Mouse (Mus musculus) c-Kit-positive CD71-negative TER-119-negative erythroid progenitor cells, embryonic 14.5 days (primary cell): ENCODE results near the gene Retreg3.

Source experiments
- DNase-seq: peaks from one replicate; pipeline ENCODE4 v3.0.0-alpha.2; 2013; ENCODE audit warnings: low read depth

Retreg3 gene

DNA sequence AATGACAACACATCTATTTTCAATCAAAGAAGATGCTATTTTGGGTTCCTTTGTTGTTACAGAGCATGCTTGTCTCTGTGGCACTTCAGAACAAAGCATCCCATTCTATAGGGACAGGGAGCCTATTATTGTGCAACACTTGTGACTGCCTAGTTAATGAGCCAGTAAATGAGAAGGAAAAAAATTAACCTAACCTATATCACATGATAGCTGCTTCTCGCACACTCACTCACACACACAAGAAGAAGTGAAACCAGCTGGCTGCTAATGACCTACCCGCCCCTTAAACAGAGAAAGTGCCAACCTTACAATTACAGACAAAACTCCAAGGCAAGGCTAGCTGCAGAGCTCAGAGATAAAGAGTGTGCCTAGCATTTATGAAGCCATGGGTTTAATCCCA, 4.1 kb downstream of the Retreg3 start:
- DNase-seq: no peak

DNA sequence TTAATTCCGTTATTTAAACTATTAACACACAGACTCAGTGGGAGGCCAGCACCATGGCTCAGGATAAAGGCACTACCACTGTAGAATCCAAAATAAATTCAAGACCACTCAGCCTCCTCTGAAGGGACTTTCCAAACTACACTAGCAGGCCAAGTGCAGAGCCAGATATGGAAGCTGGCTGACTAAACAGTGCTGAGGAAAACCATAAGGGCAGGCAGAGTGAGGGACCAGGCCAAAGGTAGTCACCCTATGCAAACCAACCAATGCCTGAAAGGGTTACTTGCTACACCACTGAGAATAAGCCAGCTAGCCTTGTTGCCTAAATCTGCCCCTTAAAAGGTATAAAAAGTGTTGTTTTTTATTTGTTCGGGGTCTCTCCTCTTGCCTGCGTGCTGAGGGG, 7.5 kb downstream of the Retreg3 start:
- DNase-seq: no peak

DNA sequence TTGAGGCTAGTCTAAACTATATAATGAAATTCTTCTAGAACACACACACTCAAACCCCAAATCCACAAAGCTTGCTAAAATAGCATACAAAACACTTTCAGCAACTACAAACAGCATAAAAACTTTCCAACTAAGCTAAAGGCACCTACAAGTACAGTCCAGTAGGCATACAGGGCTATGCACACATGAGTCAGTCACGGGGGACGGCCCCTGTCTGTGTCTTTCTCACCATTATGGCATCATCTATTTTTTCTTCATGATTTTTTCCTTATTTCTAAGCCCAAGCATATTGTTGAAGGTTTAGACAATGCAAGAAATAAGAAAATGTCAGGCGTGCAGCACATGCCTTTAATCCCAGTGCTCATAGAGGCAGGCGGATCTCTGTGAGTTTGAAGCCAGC, 8.5 kb downstream of the Retreg3 start:
- no peak for DNase-seq

DNA sequence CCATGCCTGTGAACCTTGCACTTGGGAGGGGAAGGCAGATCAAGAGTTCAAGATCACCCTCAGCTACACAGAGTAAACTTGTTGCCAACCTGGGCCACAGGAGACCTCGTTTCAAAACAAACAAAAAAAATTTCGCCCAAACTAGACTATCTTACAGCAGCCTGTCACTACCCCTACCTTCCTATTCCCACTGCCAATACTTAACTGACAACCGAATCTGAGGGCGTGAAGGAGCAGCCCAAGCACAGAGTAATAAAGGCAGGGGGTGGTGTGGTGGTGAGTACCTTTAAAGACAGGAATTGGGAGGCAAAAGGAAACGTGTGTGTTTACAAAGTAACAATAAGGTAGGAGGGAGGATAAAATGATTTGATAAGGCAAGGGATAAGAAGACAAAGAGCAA, 9.0 kb downstream of the Retreg3 start:
- no peak for DNase-seq

DNA sequence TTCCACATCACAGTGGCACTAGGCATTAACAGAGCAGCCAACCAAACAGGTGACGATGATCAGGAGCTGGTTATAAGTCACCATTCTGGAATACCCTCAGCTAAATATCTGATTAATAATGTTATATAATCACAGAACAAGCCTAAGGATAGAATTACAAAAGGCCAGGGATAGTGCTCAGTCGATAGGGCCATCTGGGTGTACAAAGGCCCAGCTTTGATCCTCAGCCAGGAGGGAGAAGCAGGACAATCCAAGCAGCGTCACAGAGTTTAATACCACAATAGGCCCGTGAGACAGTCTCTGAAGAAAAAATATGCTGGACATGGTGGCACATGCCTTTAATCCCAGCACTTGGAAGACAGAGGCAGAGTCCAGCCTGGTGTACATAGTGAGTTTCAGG, 10.3 kb downstream of the Retreg3 start:
- no peak for DNase-seq

DNA sequence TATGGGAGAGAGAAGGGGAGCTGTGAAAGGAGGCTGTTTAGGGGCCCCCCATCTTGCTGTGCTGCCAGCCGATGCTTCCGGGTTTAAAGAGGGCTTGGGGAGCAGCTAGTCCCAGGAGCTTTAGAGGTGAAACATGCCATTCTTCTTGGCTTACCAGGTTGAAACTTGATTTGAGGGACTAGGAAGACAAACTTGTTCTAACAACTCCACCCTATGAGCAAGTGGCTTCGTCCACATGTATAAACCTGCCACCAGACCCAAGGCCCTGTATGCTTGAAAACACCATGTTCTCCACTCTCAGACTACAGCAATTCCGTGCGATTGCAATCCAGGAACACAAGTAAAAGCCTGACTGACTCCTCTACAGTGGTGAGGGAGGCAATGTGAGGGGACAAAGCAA, 16.7 kb downstream of the Retreg3 start:
- DNase-seq: no peak

DNA sequence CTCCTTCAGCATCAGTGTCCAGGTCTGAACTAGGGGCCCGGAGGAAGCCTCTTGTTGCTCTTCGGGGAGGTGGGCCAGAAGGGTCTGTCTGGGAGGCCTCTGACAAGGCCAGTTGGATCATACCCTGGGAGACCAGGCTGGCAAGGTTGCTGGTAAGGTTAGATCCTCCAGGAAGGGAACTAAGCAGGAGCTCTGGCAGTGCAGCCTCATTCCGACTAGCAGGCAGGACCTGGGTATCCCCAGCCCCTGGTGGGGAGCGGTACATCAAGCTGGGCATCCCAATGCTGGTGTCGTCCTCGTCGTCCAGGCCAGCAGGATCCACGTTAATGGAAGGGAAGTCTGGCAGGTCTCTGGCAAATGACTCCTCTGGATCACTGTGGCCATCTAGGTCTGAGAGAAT, 21.5 kb downstream of the Retreg3 start:
- no peak for DNase-seq

DNA sequence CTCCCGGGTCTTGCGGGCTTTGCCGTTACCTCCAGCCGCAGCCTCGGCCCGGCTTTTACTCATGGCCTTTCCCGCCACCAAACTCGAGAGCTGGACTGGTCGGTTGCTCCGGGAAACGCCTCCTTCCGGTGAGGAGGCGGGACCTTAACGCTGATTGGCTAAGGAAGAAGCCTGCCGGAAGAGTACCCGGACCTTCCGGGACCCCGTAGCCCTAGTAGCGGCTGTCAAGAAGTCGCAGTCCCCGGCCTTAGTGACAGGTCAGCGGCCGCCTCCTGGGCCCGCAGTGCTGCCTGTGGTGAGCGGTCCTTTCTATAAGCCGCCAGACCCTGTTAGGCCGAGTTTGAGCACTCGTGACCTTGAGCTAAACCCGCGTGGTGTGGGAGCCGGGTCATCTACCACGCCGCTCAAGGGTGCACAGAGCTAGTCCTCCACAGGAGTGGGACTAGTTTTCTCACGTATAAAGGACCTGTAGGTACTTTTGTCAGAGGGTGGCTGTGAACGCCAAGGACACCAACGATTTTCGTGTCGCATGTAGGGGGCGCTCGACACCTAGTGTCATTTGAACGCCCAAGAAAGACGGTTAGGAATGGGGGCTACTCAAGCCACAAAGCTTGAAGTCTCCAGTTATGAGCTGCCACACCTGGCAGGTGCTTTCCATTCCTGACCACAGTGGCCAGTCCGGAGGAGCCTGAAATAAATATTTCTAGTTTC, 24.2 kb downstream of the Retreg3 start, which contains the start of gene Psmc3ip:
TSS of gene Psmc3ip (minus strand) at position 123 of the 711 bp plus-strand sequence.
- peak; percentile 96 for DNase-seq

DNA sequence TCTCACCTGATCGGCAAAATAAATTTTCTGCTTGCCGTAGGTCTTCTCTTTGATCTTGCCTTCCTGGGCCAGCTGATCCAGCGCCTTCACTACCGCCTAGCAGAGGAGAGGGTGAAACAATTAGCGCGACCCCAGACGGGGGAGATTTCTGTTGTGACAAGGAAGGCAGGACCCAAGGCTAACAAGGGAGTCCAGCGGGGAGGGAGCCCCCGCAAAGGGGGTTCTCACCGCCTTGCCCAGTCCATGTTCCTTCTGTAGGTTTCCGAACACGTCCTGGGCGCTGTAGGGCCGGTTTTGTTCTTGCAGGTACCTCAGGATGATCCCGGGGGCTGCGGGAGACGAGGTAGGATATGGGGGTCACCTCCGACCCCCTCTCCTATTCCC, 24.8 kb downstream of the Retreg3 start:
- DNase-seq: no peak

DNA sequence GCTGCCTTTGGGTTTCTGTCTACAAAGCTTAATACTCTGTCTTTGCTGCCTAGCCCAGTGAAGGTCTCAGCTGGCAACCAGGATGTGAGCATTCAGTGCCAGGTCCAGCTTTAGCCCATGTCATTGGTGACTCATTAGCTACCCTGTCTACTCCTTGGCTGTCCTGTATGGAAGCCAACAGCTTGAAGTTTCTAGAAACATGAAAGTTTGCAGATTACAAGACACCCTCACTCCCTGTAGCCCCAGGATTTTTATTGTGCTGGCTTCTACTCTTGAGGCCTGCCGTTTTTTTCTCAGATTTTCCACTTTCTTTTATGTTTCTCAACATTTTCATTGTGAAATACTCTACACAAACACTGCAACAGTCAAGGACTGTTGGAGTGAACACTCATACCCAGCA, 29.8 kb downstream of the Retreg3 start:
- no peak for DNase-seq

DNA sequence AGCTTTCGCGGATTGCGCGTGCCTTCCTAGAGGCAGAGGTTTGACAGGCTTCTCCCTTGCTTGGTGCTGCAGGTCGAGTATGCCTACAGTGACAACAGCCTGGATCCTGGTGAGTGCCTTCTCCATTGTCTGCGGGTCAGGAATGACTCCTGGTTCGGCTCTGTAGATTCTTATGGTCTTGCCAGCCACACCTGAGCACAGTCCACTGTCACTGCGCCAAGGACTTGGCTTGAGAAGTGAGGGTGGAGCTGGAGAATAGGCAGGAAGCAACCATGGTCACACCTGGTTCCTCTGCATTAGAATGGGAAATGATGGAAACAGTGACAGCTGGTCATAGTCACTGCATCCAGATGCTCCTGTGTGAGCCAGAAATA, 32.0 kb downstream of the Retreg3 start:
- no peak for DNase-seq

DNA sequence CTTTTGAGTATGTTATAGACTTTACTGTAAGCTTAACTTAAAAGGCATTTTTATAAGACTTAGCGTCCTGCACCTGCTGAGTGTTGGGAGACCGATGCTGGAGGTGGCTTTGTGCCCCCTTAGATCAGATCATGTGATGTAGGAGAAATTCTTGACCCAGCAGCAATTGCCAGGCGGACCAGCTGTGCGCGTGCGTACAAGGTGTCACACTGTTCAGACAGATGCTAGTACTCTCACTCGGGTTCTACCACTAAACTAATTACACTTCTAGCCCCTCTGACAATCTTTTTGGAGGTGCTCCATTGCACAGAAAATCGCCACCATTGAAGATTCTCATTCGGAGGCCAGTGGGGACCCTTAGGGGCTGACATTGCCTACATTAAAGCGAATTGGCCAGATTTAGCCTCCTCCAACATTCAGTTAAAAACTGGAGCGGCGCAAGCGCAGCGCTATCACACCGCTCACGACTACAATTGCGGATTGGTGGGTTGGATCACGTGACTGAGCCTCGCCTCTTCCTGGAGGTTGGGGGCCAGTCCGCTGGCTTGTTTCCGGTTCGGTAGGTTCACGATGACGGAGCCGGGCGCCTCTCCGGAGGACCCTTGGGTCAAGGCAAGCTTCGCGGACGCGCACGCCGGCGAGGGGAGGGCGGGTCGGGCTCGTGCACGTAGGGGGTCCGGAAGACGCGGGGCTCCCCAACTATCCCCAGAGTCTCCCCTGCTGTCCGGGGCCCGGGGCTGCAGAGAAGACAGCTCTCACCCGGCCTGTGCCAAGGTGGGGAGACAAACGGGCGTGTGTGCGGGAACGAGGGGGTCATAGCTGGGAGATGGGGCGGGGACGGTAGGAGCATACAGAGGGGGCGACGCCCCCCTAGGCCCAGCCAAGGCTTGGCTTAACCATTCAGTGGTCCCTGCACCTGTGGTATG, 32.7 kb downstream of the Retreg3 start, which contains the start of gene Mlx:
TSS of gene Mlx (plus strand) at position 522 of the 926 bp plus-strand sequence.
- DNase-seq: peak; percentile 87

DNA sequence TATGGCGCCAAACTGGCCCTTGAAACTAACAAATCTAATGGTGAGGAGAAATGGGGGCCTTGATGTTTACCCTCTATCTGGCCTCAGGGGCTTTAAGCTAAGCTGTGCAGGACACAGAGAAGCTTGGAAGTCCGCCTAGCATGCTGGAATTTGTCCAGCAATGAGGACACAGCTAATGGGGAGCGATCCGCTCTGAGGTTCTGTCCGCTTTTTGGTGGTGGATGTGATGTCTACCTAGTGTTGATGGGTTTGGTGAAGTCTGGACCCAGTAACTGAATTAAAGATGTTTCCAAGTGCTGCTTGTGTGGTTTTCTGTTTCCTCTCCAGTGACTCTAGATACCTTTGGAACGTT, 33.4 kb downstream of the Retreg3 start:
- DNase-seq: no peak

DNA sequence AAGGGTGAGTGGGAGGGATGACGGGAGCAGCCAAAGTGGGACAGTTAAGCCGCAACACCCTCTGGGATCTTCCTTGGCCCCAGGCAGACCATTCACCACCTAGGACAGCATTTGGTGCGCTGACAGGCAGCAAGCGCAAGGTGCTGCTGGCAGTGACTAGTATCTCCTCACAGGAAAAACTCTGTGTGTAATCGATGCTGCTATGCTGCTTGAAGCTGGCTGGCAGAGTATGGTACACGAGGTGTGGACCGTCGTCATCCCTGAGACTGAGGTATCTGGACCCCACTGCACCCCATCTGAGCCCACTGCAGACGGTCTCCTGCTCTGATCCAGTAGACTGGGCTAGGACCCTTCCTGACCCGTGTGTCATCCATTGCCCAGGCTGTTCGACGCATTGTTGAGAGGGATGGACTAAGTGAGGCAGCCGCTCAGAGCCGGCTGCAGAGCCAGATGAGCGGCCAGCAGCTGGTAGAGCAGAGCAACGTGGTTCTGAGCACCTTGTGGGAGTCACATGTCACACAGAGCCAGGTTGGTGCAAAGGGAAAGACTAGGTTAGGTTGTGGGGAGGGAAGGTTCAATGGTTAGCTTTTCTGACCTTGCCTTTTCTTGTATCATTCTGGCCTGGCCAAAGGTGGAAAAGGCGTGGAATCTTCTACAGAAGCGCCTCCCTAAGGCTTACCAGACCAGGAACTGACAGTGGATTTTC, 33.9 kb downstream of the Retreg3 start:
- no peak for DNase-seq

DNA sequence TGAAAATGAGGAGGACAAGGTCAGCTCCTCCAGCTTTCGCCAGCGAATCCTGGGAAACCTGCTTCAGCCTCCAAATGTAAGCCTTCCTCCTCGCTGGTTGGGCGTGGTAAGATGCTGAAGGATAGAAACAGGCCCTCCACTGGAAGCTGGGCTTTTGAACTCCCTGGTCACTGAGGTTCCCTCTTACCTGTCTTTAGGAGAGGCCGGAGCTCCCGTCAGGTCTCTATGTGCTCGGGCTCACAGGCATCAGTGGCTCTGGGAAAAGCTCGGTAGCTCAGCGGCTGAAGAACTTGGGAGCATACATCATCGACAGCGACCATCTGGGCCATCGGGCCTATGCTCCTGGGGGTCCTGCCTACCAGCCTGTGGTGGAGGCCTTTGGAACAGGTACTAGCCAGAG, 34.9 kb downstream of the Retreg3 start:
- no peak for DNase-seq

DNA sequence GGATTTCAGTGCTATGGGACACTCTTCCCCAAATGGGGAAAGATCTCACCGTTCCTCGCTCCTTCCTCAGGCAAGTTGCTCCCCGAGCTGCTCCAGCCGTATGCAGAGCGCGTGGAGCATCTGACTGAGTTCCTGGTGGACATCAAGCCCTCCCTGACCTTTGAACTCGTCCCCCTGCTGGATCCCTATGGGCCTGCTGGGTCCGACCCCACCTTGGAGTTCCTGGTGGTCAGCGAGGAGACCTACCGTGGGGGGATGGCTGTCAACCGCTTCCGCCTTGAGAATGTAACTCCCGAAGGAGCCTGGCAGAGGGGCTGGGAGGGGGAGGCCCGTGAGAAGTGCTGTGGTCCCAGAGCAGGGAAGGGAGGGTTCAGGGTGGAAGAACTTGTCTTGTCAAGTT, 35.4 kb downstream of the Retreg3 start:
- no peak for DNase-seq

DNA sequence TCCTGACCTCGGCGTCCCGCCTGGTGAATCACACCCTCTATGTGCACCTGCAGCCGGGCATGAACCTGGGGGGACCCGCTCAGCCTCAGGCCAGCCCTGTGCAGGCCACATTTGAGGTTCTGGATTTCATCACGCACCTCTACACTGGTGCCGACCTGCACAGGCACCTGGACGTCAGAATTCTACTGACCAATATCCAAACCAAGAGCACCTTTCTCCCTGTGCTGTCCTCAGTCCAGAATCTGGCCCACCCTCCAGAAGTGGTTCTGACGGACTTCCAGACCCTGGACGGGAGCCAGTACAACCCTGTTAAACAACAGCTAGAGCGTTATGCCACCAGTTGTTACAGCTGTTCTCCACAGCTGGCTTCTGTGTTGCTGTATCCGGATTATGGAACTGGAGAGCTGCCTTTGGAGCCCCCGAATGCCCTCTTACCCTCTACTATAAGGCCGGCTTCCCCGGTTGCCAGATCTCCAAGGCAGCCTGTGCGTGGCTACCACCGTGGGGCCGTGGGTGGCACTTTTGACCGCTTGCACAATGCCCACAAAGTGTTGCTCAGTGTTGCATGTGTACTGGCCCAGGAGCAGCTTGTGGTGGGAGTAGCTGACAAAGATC, 36.5 kb downstream of the Retreg3 start:
- no peak for DNase-seq

DNA sequence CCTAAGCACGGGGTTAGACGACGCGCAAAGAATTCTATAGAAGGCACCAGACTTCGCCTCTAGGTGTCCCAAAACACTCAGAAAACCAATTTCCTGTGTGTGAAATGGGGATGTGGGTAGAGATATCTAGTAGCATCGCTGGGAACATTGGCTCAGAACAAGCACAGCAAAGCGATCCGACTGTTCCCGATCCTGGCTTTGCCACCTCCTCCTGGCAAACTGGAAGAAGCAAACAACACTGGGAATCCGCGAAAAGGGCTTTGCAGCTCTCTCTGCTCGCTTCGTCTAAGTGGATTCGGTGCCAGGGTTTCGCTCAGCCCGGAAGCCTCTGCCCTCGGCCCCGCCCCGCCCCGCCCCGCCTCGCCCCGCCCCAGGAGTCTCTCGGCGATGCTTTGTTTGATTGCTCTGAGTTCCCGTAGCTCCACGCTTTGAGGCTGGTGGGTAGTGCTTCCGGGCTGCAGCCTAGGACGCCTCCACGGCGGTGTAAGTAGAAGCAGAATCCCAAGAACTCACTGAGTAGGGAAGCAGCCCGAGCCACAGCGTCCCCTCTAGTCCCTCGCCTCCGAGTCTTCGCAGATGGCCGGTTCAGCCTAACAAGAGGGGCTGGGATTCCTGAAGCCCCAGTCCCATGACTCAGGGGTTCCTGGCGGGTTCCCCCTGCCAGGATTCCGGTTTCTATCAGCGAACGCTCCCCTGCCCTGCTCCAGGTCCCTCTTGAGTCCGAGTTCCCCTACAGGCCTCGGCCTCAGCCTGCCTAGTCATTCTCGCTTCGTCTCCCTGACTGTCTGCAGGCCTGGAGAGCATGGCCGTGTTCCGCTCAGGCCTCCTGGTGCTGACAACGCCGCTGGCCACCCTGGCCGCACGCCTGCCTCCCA, 37.2 kb downstream of the Retreg3 start, which contains the start of gene Coasy:
TSS of gene Coasy (plus strand) at position 358 of the 875 bp plus-strand sequence.
- peak; percentile 82 for DNase-seq

DNA sequence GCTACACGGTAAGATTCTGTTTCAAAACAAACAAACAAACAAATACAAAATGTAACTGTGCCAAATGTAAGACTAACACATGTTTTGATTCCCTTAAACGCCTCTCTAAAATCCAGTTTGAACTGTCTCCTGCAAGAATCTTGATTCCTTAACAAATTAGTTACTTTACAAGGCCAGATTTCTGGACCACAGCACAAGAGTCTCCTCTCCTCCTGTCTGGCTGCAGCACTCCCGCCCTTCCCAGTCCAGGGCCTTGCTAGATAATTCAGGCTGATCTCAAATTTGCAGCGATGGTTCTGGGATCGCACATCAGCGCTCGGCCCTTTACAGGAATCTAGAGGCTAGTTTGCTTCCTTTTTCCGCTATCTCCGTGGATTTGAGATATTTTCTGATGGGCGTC, 38.0 kb downstream of the Retreg3 start:
- no peak for DNase-seq

DNA sequence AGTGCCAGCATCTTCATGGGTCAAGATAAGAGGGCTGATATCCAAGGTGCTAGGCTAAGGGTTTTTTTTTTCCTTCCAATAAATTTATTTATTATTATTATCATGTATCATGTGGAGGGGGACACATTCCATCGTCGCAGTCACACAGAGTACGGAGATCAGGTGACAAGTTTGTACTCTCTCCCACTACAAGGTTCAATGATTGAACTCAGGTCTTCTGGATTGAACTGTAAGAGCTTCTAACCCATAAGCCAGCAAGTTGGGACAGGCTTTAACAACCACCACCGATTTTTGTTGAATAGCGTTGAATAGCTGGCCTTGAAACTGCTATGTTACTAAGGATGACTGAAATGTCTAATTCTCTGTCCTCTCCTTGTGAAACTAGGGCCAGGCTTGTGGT, 39.3 kb downstream of the Retreg3 start:
- no peak for DNase-seq

DNA sequence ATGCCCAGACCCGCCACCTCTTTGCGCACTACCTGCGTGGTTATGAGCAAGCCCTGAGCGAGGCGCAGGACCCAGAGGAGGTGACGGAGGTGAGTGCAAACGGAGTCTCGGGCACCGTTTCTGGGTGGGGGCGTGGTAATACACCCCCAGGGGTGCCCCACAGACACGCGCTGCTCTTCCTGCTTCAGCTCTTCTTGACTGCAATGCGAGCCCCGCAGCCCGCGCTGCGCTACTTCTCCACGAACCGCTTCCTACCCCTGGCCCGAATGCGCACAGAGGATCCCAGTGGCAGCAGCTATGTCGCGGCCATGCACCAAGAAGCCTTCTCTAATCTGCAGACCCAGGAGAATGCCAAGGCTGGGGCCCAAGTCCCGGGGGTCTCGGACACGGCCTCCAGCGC, 39.9 kb downstream of the Retreg3 start:
- DNase-seq: no peak
